Mouse (Mus musculus) skeletal muscle tissue, adult 2 months (tissue): ENCODE measurements around the gene Runx3.

Experiments used
- DNase-seq: peaks from one replicate; pipeline ENCODE4 v3.0.0-alpha.2; 2012; ENCODE audit warnings: low read depth, low spot score

Runx3 gene

GRCm38 (mm10) chr4:135113656-135114055 lies 6.8 kb upstream of the Runx3 start:
- DNase-seq: no peak

DNA sequence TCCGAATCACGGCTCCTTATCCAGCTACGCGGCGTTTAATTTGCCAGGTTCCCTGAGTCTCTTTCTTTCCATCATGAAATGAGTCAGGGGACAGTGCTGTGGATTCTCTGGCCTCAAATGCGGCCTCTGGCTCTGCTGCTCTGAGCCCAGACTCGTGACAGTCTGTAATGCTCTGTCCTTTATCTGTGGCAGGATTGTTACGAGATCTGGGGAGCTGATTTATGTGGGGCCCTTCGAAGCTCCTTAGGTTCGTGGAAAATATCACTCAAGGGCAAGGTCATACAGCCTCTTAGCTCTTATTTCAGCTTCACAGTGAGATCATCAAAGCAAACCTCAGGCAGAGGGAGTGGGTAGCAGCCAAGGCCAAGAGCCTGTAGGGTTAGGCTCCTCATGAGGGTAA lies 6.2 kb upstream of the Runx3 start:
- DNase-seq: no peak

DNA sequence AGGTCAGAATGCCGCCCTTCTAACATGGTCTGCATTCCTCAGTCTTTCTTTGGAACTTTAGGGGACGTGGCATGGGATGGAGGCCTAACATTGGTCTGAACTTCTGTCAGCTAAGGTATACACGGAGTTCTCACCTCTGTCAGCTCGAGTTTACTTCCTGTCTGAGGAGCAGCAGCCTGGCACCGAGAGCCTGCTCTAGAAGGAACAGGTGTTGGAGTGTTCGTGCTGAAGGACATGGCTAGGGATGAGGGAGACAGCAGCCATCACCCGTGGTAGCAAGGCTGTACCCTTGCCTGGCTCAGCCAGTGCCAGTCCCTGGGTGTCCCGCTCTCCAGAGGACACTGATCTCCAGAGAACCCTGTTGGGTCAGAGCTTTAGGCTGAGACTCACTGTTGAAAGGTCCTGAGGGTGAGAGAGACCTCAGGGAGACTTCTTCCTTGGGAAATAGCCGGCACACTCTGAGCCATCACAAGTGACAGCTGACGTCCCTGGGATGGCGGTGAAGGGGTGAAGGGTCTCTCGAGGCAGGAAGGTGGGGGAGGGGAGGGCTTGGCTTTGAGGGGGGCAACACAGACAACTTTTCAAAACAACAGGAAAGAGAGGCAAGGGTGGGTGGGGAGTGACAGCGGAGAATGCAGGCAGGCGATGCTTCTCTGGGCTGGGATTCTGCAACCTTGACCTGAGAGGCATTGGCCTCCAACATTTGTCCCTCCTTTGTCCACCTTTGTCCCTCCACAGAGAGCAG lies 4.9 kb upstream of the Runx3 start:
- no peak for DNase-seq

DNA sequence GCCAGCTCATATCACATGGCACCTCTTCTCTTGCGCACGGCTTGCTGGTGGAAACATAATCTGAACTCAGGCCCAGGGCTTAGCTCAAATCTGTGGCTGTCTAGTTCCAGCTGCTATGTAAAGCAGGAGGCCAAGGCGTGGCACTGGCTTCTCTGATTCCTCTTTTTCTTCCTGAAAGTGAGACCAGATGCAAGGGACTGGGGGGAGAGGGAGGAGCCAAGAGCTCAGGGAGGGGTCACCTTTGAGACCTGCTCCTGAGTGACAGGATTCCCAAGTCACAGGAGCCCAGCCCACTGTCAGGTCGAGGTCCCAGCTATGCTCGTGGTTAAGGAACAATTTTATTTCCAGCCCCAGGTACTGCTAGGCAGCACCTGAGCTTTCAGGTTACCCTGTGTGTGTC lies 4.1 kb upstream of the Runx3 start:
- DNase-seq: no peak

- no peak for DNase-seq
Measured at GRCm38 (mm10) chr4:135117846-135118245, 2.6 kb upstream of the Runx3 start.

- DNase-seq: no peak
Measured at GRCm38 (mm10) chr4:135118855-135119474, 1.5 kb upstream of the Runx3 start.

- no peak for DNase-seq
Measured at GRCm38 (mm10) chr4:135123721-135124120, 3.3 kb downstream of the Runx3 start.

- no peak for DNase-seq
Measured at GRCm38 (mm10) chr4:135124732-135125131, 4.3 kb downstream of the Runx3 start.

- no peak for DNase-seq
Measured at GRCm38 (mm10) chr4:135125152-135125551, 4.7 kb downstream of the Runx3 start.

DNA sequence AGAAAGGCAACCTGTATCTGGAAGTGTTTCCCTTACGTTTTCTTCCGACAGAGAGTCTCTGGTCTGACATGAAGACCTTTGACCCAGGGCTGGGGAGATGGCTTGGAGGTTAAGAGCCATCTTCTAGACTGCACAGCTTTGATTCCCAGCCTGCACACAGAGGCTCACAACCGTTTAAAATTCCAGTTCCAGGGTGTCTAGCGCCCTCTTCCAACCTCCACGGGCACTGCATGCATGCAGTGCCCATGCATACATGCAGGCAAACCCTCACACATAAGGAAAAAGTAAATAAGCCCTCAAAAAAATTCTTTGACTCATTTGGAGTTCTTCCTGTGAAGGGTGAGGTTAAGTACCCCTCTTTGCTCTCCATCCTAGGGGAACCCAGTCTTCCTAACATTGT lies 5.9 kb downstream of the Runx3 start:
- DNase-seq: no peak

DNA sequence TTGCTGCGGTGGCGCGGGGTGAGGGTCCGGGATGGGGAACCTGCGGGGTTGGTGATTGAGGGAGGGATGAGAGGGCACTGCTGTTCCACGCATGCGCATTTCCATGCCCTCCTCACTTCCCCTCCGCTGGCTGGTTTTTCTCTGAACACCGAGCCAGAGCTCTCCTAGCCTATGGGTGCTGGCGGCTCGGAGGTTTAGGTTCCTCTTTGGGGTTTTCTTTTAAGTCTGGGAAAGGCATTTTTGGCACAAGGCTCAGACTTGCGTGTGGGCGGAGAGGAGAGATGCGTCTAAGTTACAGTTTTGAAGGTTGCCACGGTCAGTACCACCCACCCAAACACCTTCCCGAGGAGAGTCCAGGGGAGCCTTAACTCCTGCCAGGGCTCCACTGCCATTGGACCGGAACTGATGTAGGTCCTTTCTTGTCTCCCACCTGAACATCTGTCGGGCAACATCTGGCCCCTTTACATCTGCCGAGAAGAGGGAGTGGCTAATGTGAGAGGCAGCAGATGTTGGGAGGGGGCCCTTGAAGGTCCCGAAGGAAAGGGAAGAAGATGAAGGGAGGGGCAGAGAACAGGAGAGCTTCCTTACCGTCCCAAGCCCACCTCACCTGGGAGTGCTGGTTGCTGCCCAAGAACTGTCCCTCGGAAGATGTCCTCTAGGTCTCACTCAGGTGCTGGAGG lies 8.5 kb downstream of the Runx3 start:
- DNase-seq: no peak

- no peak for DNase-seq
Measured at GRCm38 (mm10) chr4:135130156-135130555, 9.7 kb downstream of the Runx3 start.

DNA sequence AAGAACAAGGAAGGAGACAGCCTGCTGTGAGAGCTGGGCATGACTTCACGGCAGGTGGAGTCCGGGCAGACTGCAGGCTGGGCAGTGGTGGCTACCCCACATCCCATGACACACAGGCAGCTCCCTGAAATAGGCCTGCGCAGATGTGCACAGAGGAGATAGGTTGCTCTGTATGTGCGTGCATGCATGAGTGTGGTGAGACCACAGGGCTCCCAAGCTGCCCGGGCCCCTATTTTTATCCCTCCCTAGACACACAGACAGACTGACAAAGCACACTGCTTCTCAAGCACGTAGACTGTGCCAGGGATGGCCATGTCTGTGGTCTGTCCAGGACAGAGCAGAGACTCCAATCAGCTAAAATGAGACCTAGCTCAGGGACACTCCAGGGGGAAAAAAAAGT lies 10.7 kb downstream of the Runx3 start:
- no peak for DNase-seq

DNA sequence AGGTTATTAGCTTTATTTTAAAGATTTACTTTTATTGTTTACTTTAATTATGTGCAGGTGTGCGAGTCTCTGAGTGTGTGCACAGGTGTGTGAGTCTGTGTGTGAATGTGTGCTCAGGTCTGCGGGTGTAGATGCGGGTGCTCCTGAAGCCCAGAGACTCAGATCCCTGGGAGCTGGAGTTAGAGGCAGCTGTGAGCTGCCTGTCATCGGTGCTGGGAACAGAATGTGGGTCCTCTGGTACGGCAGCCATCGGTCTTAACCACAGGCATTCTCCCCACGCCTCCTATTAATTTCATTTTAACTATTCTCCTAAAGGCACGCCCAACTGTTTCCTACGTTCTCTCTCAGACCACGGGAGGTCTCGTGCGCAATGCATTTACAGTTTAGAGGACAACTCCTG lies 12.3 kb downstream of the Runx3 start:
- no peak for DNase-seq

DNA sequence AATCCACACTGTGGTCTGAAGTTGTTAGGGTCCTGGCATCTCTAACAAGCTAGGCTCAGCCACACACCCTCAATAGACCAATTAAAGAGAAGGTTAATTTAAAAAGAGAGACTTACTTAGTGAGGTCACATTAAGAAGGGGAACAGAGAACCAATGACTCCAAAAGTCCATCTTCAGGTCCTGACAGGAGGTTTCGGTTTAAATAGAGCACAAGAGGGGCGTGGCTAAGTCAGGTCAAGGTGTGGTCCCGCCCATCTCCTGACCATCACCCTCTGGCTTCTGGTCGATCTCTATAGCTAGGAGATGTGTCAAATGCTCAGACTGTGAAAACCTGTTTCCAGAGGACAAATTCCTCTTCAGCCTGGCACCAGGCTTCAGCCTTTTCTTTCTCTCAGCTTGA lies 13.3 kb downstream of the Runx3 start:
- no peak for DNase-seq

GRCm38 (mm10) chr4:135135331-135135730 lies 14.9 kb downstream of the Runx3 start:
- no peak for DNase-seq

GRCm38 (mm10) chr4:135136202-135136601 lies 15.8 kb downstream of the Runx3 start:
- DNase-seq: no peak

GRCm38 (mm10) chr4:135136612-135137011 lies 16.2 kb downstream of the Runx3 start:
- DNase-seq: no peak

GRCm38 (mm10) chr4:135140647-135141515 lies 20.4 kb downstream of the Runx3 start:
- DNase-seq: no peak

GRCm38 (mm10) chr4:135141720-135142119 lies 21.3 kb downstream of the Runx3 start:
- DNase-seq: no peak

DNA sequence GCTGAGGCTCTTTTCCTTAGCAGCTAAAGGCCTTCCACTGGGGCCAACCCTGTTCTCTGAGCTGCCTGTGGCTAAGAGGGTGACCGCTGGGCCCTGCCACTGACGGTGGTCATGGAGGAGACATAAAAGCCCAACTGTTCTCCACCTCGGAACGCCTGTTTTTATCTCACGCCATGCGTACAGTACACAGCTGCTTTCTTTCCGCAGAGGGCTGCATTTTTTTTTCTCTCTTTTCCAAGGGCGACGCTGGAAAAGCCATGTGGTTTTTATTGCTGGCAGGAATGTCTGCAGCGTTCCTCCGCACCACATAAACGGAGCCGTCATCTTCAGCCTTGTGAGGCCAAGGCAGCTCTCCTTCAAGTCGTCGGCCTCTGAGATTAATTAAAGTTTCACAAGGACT lies 26.3 kb downstream of the Runx3 start:
- no peak for DNase-seq

DNA sequence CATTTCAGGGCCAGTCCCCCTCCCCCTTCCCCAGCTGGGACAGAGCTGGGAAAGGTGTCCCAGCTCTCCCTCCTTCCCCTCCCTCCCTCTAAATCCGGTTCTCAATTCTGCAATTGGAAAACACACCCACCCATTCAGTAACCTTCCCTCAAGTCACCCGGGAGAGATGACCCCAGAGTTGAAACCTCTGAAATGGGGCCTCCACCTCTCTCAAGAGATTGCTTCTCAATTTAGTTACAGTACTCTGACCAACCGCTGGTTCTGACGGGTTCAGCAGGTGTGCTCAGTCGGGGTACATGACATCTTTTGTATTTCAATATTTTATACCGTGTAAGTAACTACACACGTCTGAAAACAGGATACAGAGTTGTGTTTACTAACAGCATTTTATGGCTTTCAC lies 28.2 kb downstream of the Runx3 start:
- DNase-seq: no peak
